Mouse (Mus musculus) lung, postnatal 0 days (tissue): ENCODE measurements at regions not wholly inside any gene's neighbourhood (a gene's known extent, or its start where the extent isn't known, plus 50 kb on each side); places are given as distances from the start of the nearest gene placed in this dataset.

Source experiments
- CTCF ChIP-seq: IDR thresholded peaks from 2 replicates; pipeline ENCODE4 v1.5.1; 2016; ENCODE audit warnings: antibody characterized with exemption, mild to moderate bottlenecking
- EP300 ChIP-seq: IDR thresholded peaks from 2 replicates; pipeline ENCODE4 v1.6.1; 2016; ENCODE audit warnings: antibody characterized with exemption, mild to moderate bottlenecking, control low read depth

- TF ChIP-seq EP300 (peak; percentile 58), CTCF (no peak)
These were observed 246.0 kb downstream of the Plpp3 start for GRCm38 (mm10) chr4:105403169-105403568.
